Mouse (Mus musculus): ENCODE data around the gene Ccdc186.
A peak's percentile ranks its signal among the peaks of the same experiment; 100 is the strongest.

GRCm38 (mm10) chr19:56760306-56760940 lies 61.6 kb downstream of the Ccdc186 start:
- TF ChIP-seq POLR2A (IDR thresholded peaks at IDR 0.05; ENCODE audit: insufficient read length, low read depth) (no peak), USF1 (IDR thresholded peaks at IDR 0.05; ENCODE audit: low read depth) (peak; percentile 52), MAX (IDR thresholded peaks at IDR 0.05; ENCODE audit: low read depth) (no peak), TCF12 (IDR thresholded peaks at IDR 0.05; ENCODE audit: insufficient read depth, poor library complexity, severe bottlenecking) (no peak), CEBPB (IDR thresholded peaks at IDR 0.05; ENCODE audit: insufficient read depth, poor library complexity, severe bottlenecking) (no peak), REST (IDR thresholded peaks at IDR 0.05; ENCODE audit: insufficient read depth, insufficient read length) (no peak), TCF3 (IDR thresholded peaks at IDR 0.05; ENCODE audit: insufficient read length, low read depth) (no peak), MYOG (IDR thresholded peaks at IDR 0.05; ENCODE audit: control insufficient read depth in 1 of 3, insufficient read depth in 1 of 3, insufficient read length in 2 of 3, low read depth in 2 of 3) (no peak), POLR2AphosphoS2 (IDR thresholded peaks at IDR 0.05; ENCODE audit: insufficient read length, low read depth) (no peak), SRF (IDR thresholded peaks at IDR 0.05; ENCODE audit: control insufficient read depth, insufficient read length, low read depth) (no peak), MYOD1 (IDR thresholded peaks at IDR 0.05; ENCODE audit: control insufficient read depth in 1 of 3, insufficient read length in 2 of 3, low read depth in 2 of 3) (no peak)

Data from myocyte (in vitro differentiated cells).